Mouse (Mus musculus) kidney, embryonic 16.5 days (tissue): ENCODE data around the gene Rnf123. TPM values are rescaled to one million over a fixed set of nuclear protein-coding genes. Genes with fewer than 3 reads are reported as not detected.
A peak's percentile ranks its signal among the peaks of the same experiment; 100 is the strongest.

Source experiments
- ATAC-seq: fragments of 200-750 bp; cut with Nextera tagmentation; 2 replicates; pipeline ENCODE4 v1.8.0; 2017; ENCODE audit warnings: moderate TSS enrichment; ENCODE audit not compliant: low FRiP score, low TSS enrichment
- H3K27ac ChIP-seq: fragments of 300-500 bp; sonication (generic); 2 replicates; pipeline ENCODE4 v1.5.1; 2014; ENCODE audit warnings: low read length
- H3K27me3 ChIP-seq: fragments of 300-500 bp; sonication (generic); 2 replicates; pipeline ENCODE4 v1.6.1; 2014; ENCODE audit warnings: low read length, control low read depth, mixed read lengths; ENCODE audit not compliant: insufficient read depth
- H3K36me3 ChIP-seq: fragments of 300-500 bp; sonication (generic); 2 replicates; pipeline ENCODE4 v1.6.1; 2014; ENCODE audit warnings: low read length, control low read depth, mixed read lengths; ENCODE audit not compliant: insufficient read depth
- H3K4me1 ChIP-seq: fragments of 300-500 bp; sonication (generic); 2 replicates; pipeline ENCODE4 v1.6.1; 2014; ENCODE audit warnings: low read length, control low read depth, mixed read lengths; ENCODE audit not compliant: insufficient read depth
- H3K4me2 ChIP-seq: fragments of 300-500 bp; sonication (generic); replicated peaks from 2 replicates; pipeline ENCODE4 v1.6.1; 2014; ENCODE audit warnings: low read depth, low read length
- H3K4me3 ChIP-seq: fragments of 300-500 bp; sonication (generic); 2 replicates; pipeline ENCODE4 v1.5.1; 2014; ENCODE audit warnings: mild to moderate bottlenecking, low read length
- H3K9ac ChIP-seq: fragments of 300-500 bp; sonication (generic); replicated peaks from 2 replicates; pipeline ENCODE4 v1.6.1; 2014; ENCODE audit warnings: low read length
- H3K9me3 ChIP-seq: fragments of 300-500 bp; sonication (generic); 2 replicates; pipeline ENCODE4 v1.6.1; 2016; ENCODE audit warnings: low read length, control low read depth
- WGBS: fragments of 180-500 bp; shearing (Covaris S2); extraction: QIAGEN DNeasy Blood & Tissue Kit; methylation state at CpG from one replicate; pipeline ENCODE4 v1.1.7; 2014; 5-methylcytosine and 5-hydroxymethylcytosine counted together
- polyA plus RNA-seq: library from polyadenylated mRNA; unstranded; fragments of >200 nt; fragmentation: Nextera tagmentation; extraction: Ambion mirVana; gene quantifications from 2 replicates; pipeline ENCODE4 v1.2.1, GENCODE M21; 2015

Gene Rnf123
- polyA plus RNA-seq, 1 experiment from 2014 or later, result 37.2 TPM

GRCm38 (mm10) chr9:108067900-108068299 lies 15.2 kb downstream of the Rnf123 start:
- peaks cover 25% of the 10 kb centered on the region for H3K36me3 ChIP-seq
- no peak overlapping the region for H3K4me2 ChIP-seq
- no peak overlapping the region for H3K9ac ChIP-seq
- H3K27ac ChIP-seq, result no peak overlapping the region
- peak; percentile 36 for ATAC-seq
- H3K4me1 ChIP-seq, result no peaks in the 10 kb centered on the region
- H3K27me3 ChIP-seq, result no peaks in the 10 kb centered on the region
- no peaks in the 10 kb centered on the region for H3K9me3 ChIP-seq
- no peak overlapping the region for H3K4me3 ChIP-seq
- 16% methylated on average over 8 of the region's 8 CpGs for WGBS

- no peak for ATAC-seq
- H3K9ac ChIP-seq, result no peak overlapping the region
- H3K36me3 ChIP-seq, result peaks cover 29% of the 10 kb centered on the region
These were observed 15.9 kb downstream of the Rnf123 start for GRCm38 (mm10) chr9:108067199-108067598.

GRCm38 (mm10) chr9:108065491-108066011 lies 17.6 kb downstream of the Rnf123 start:
- no peaks in the 10 kb centered on the region for H3K4me1 ChIP-seq
- H3K4me2 ChIP-seq, result no peak overlapping the region
- H3K9ac ChIP-seq, result no peak overlapping the region
- no peak overlapping the region for H3K27ac ChIP-seq
- peaks cover 20% of the 10 kb centered on the region for H3K36me3 ChIP-seq
- peak; percentile 60 for ATAC-seq
- no peaks in the 10 kb centered on the region for H3K9me3 ChIP-seq
- H3K4me3 ChIP-seq, result no peak overlapping the region
- no peaks in the 10 kb centered on the region for H3K27me3 ChIP-seq
- WGBS, result 41% methylated on average over 5 of the region's 5 CpGs

More at GRCm38 (mm10) chr9:108067199-108067598, 15.9 kb downstream of the Rnf123 start:
- no peaks in the 10 kb centered on the region for H3K9me3 ChIP-seq
- H3K4me2 ChIP-seq, result no peak overlapping the region
- no peaks in the 10 kb centered on the region for H3K27me3 ChIP-seq
- WGBS, result 77% methylated on average over 7 of the region's 7 CpGs
- H3K27ac ChIP-seq, result no peak overlapping the region
- no peaks in the 10 kb centered on the region for H3K4me1 ChIP-seq
- H3K4me3 ChIP-seq, result no peak overlapping the region

GRCm38 (mm10) chr9:108063361-108063760 lies 19.8 kb downstream of the Rnf123 start:
- H3K36me3 ChIP-seq, result peaks cover 31% of the 10 kb centered on the region
- no peak overlapping the region for H3K9ac ChIP-seq
- H3K9me3 ChIP-seq, result no peaks in the 10 kb centered on the region
- ATAC-seq, result no peak
- no peak overlapping the region for H3K4me2 ChIP-seq
- no peaks in the 10 kb centered on the region for H3K27me3 ChIP-seq
- 89% methylated on average over 12 of the region's 12 CpGs for WGBS
- no peak overlapping the region for H3K4me3 ChIP-seq
- no peak overlapping the region for H3K27ac ChIP-seq
- no peaks in the 10 kb centered on the region for H3K4me1 ChIP-seq

GRCm38 (mm10) chr9:108062142-108062541 lies 21.0 kb downstream of the Rnf123 start:
- peaks cover 41% of the 10 kb centered on the region for H3K36me3 ChIP-seq
- WGBS, result 82% methylated on average over 3 of the region's 3 CpGs

GRCm38 (mm10) chr9:108058291-108058690 lies 24.9 kb downstream of the Rnf123 start:
- Histone ChIP-seq H3K4me2 (no peak overlapping the region), H3K4me3 (no peak overlapping the region), H3K9ac (no peak overlapping the region), H3K4me1 (peaks cover under 1% of the 10 kb centered on the region), H3K27me3 (no peaks in the 10 kb centered on the region), H3K27ac (no peak overlapping the region), H3K36me3 (peaks cover 64% of the 10 kb centered on the region), H3K9me3 (no peaks in the 10 kb centered on the region)
- ATAC-seq, result no peak
- WGBS, result 92% methylated on average over 9 of the region's 9 CpGs

More at GRCm38 (mm10) chr9:108062142-108062541, 21.0 kb downstream of the Rnf123 start:
- Histone ChIP-seq H3K27ac (no peak overlapping the region), H3K4me1 (no peaks in the 10 kb centered on the region), H3K27me3 (no peaks in the 10 kb centered on the region), H3K9me3 (no peaks in the 10 kb centered on the region), H3K4me2 (no peak overlapping the region), H3K9ac (no peak overlapping the region), H3K4me3 (no peak overlapping the region)
- no peak for ATAC-seq

GRCm38 (mm10) chr9:108057262-108057562 lies 25.9 kb downstream of the Rnf123 start:
- H3K27ac ChIP-seq, result no peak overlapping the region
- peaks cover 58% of the 10 kb centered on the region for H3K36me3 ChIP-seq
- H3K4me3 ChIP-seq, result no peak overlapping the region
- peaks cover 4% of the 10 kb centered on the region for H3K4me1 ChIP-seq
- no peaks in the 10 kb centered on the region for H3K27me3 ChIP-seq
- no peak overlapping the region for H3K4me2 ChIP-seq
- no peaks in the 10 kb centered on the region for H3K9me3 ChIP-seq
- no peak overlapping the region for H3K9ac ChIP-seq
- ATAC-seq, result no peak
- WGBS, result 92% methylated on average over 5 of the region's 5 CpGs

- Histone ChIP-seq H3K4me1 (peaks cover 4% of the 10 kb centered on the region), H3K27me3 (no peaks in the 10 kb centered on the region), H3K4me3 (no peak overlapping the region), H3K4me2 (no peak overlapping the region), H3K36me3 (peaks cover 61% of the 10 kb centered on the region), H3K27ac (no peak overlapping the region), H3K9me3 (no peaks in the 10 kb centered on the region), H3K9ac (no peak overlapping the region)
- 76% methylated on average over 28 of the region's 28 CpGs for WGBS
- no peak for ATAC-seq
These were observed 26.5 kb downstream of the Rnf123 start for GRCm38 (mm10) chr9:108056361-108057261.

GRCm38 (mm10) chr9:108055661-108056237 lies 27.4 kb downstream of the Rnf123 start:
- Histone ChIP-seq H3K9me3 (no peaks in the 10 kb centered on the region), H3K36me3 (peaks cover 69% of the 10 kb centered on the region), H3K27ac (no peak overlapping the region), H3K4me1 (peaks cover 4% of the 10 kb centered on the region), H3K4me3 (no peak overlapping the region), H3K9ac (no peak overlapping the region), H3K27me3 (no peaks in the 10 kb centered on the region), H3K4me2 (no peak overlapping the region)
- no peak for ATAC-seq
- 91% methylated on average over 6 of the region's 6 CpGs for WGBS

GRCm38 (mm10) chr9:108055061-108055460 lies 28.1 kb downstream of the Rnf123 start:
- Histone ChIP-seq H3K36me3 (peaks cover 71% of the 10 kb centered on the region), H3K9me3 (no peaks in the 10 kb centered on the region), H3K27me3 (no peaks in the 10 kb centered on the region), H3K27ac (no peak overlapping the region), H3K4me2 (no peak overlapping the region), H3K4me3 (no peak overlapping the region), H3K4me1 (peaks cover 10% of the 10 kb centered on the region), H3K9ac (no peak overlapping the region)
- no peak for ATAC-seq
- WGBS, result 72% methylated on average over 1 of the region's 1 CpGs
